Comparison of ENCODE assay signal across 12 mouse cellular contexts in genomic region chr7:126718787-126719337, GRCm38 (mm10). TPM values are rescaled to one million over a fixed set of nuclear protein-coding genes. Genes with fewer than 3 reads are reported as not detected.
DNase-seq lines count a peak whose midpoint lies in the region; TF ChIP-seq lines count a peak whose summit lies in the region.
"Had no signal": no experiment of that assay in that cellular context is flagged by ENCODE, and none has a peak within 500 bp of the region (broad histone marks: within the 10 kb centered on the region; RNA-seq: fewer than 3 reads in every experiment).

No protein-coding gene starts in this region.

- no peaks in the 10 kb centered on the region for H3K36me3 ChIP-seq in liver, adult 2 months (ENCODE audit: control insufficient read depth, insufficient read depth, low read length)
- no peaks in the 10 kb centered on the region for H3K36me3 ChIP-seq in CH12.LX (replicated peaks in 1 of 2; ENCODE audit: control insufficient read depth in 1 of 2, insufficient read depth in 1 of 2, low read length in 1 of 2)
- H3K36me3 ChIP-seq in small intestine, adult 2 months (ENCODE audit: control insufficient read depth, insufficient read depth, low read length), result no peaks in the 10 kb centered on the region
- H3K36me3 ChIP-seq: embryonic facial prominence, embryonic 10.5 days; heart, embryonic 10.5 days; hindbrain, embryonic 15.5 days had no signal

- TF ChIP-seq POLR2A in liver, adult 2 months (IDR thresholded peaks at IDR 0.05; ENCODE audit: extremely low read depth, insufficient read depth, low read length), result no peak
- TF ChIP-seq POLR2A in CH12.LX (IDR thresholded peaks at IDR 0.05; ENCODE audit: low read depth, low read length), result no peak
- no peak for TF ChIP-seq POLR2A in small intestine, adult 2 months (IDR thresholded peaks at IDR 0.05; ENCODE audit: low read depth, low read length)

- no peak for DNase-seq in liver, adult 2 months (ENCODE audit: extremely low read depth, low read depth, low spot score)
- DNase-seq in liver, result no peak
- DNase-seq in CH12.LX (ENCODE audit: extremely low read depth), result no peak
- DNase-seq in R1 (ENCODE audit: low read depth, low spot score), result peak; percentile 80
- no peak for DNase-seq in testis, postnatal 14 days (ENCODE audit: low spot score)
- no peak for DNase-seq in spleen, postnatal 14 days (ENCODE audit: low spot score in 2 of 2)
- DNase-seq: kidney, postnatal 25 days; lung, postnatal 10 days had no signal

- H3K4me3 ChIP-seq in liver, adult 2 months (ENCODE audit: insufficient read depth, low read depth, low read length), result no peak overlapping the region
- no peak overlapping the region for H3K4me3 ChIP-seq in CH12.LX (replicated peaks in 1 of 3; ENCODE audit: low read depth in 2 of 3, low read length in 2 of 3, poor library complexity in 1 of 3)
- no peak overlapping the region for H3K4me3 ChIP-seq in small intestine, adult 2 months (ENCODE audit: low read depth, low read length)
- H3K4me3 ChIP-seq: embryonic facial prominence, embryonic 10.5 days; heart, embryonic 10.5 days; hindbrain, embryonic 15.5 days had no signal

- peak; percentile 41 for TF ChIP-seq CTCF in liver, adult 2 months (IDR thresholded peaks at IDR 0.05; ENCODE audit: low read depth, low read length)
- peak in 1 of 2 experiments; percentile 54; a peak in 2 of 4 replicates for TF ChIP-seq CTCF in CH12.LX (conservative IDR thresholded peaks at IDR 0.05 in 1 of 2, IDR thresholded peaks at IDR 0.05 in 1 of 2; ENCODE audit: low read depth in 2 of 2, low read length in 2 of 2)
- TF ChIP-seq CTCF in small intestine, adult 2 months (IDR thresholded peaks at IDR 0.05; ENCODE audit: extremely low read depth, insufficient read length, insufficient replicate concordance, low read depth, low read length), result peak; percentile 21; the same call in 1 of the 2 replicates

- no peaks in the 10 kb centered on the region for H3K4me1 ChIP-seq in liver, adult 2 months (ENCODE audit: control insufficient read depth, insufficient read depth, low read length)
- peaks cover 0 to 9% of the 10 kb centered on the region in 2 experiments; a peak in 2 of 4 replicates for H3K4me1 ChIP-seq in CH12.LX (ENCODE audit: control insufficient read depth in 1 of 2, insufficient read depth in 2 of 2)
- no peaks in the 10 kb centered on the region for H3K4me1 ChIP-seq in small intestine, adult 2 months (ENCODE audit: control insufficient read depth, insufficient read depth, insufficient read length, low read length)
- H3K4me1 ChIP-seq: embryonic facial prominence, embryonic 10.5 days; heart, embryonic 10.5 days; hindbrain, embryonic 15.5 days had no signal

- H3K9me3 ChIP-seq in CH12.LX (replicated peaks; ENCODE audit: low read length), result peaks cover 5% of the 10 kb centered on the region
- H3K9me3 ChIP-seq: heart, embryonic 10.5 days; hindbrain, embryonic 15.5 days had no signal

- H3K79me2 ChIP-seq in liver, adult 2 months (ENCODE audit: control insufficient read depth, insufficient read depth, low read length), result no peaks in the 10 kb centered on the region
- H3K79me2 ChIP-seq in CH12.LX (replicated peaks; ENCODE audit: control insufficient read depth, extremely low read depth, insufficient read depth, poor library complexity, severe bottlenecking), result no peaks in the 10 kb centered on the region

- no peak overlapping the region for H3K9ac ChIP-seq in liver, adult 2 months (ENCODE audit: low read depth, low read length)
- H3K9ac ChIP-seq in CH12.LX (ENCODE audit: insufficient read depth, low read depth), result no peak overlapping the region
- H3K9ac ChIP-seq: hindbrain, embryonic 15.5 days had no signal

- dilution Hi-C loops in CH12.LX (cut with MboI; ENCODE audit: extremely low pct_ligation_motif_present, extremely low pct_unique_long_range_greater_than_20kb, low sequenced_read_pairs), result no loop called here

- no peak overlapping the region for H3K4me2 ChIP-seq in CH12.LX (ENCODE audit: insufficient read depth, low read depth, poor library complexity, severe bottlenecking)
- H3K4me2 ChIP-seq: hindbrain, embryonic 15.5 days had no signal

- in situ Hi-C loops in CH12.LX (cut with MboI; ENCODE audit: low pct_ligation_motif_present, low pct_unique_long_range_greater_than_20kb, low sequenced_read_pairs), result loop anchor here (5.0 kb wide), 1 partner anchor 1053 kb away; no protein-coding TSS in a partner anchor

- whole genome bisulfite sequencing in liver, adult 2 months, result 93% methylated on average over 5 of the region's 5 CpGs
- 95% methylated on average over 5 of the region's 5 CpGs for WGBS in small intestine, adult 2 months

- peak; percentile 34 for TF ChIP-seq RAD21 in CH12.LX (IDR thresholded peaks at IDR 0.05; ENCODE audit: low read depth, low read length)

- H3K27me3 ChIP-seq in liver, adult 2 months (ENCODE audit: control insufficient read depth, insufficient read depth, low read length), result no peaks in the 10 kb centered on the region
- H3K27me3 ChIP-seq in CH12.LX (replicated peaks), result no peaks in the 10 kb centered on the region
- H3K27me3 ChIP-seq in small intestine, adult 2 months (ENCODE audit: control insufficient read depth, insufficient read depth, low read length), result no peaks in the 10 kb centered on the region
- H3K27me3 ChIP-seq: hindbrain, embryonic 15.5 days had no signal

- no peak for TF ChIP-seq EP300 in CH12.LX (IDR thresholded peaks at IDR 0.05; ENCODE audit: low read length)

- H3K27ac ChIP-seq in liver, adult 2 months (replicated peaks; ENCODE audit: insufficient read depth, low read depth, low read length), result no peak overlapping the region
- H3K27ac ChIP-seq in CH12.LX (ENCODE audit: insufficient read depth, low read depth), result no peak overlapping the region
- H3K27ac ChIP-seq in small intestine, adult 2 months (ENCODE audit: insufficient read depth, low read depth, low read length), result no peak overlapping the region
- H3K27ac ChIP-seq: embryonic facial prominence, embryonic 10.5 days; heart, embryonic 10.5 days; hindbrain, embryonic 15.5 days had no signal

TF ChIP-seq in CH12.LX, 34 proteins besides CTCF, POLR2A, EP300 and RAD21:
- TF ChIP-seq POLR2AphosphoS2 (IDR thresholded peaks at IDR 0.05; ENCODE audit: low read depth, low read length) (no peak), MAFK (IDR thresholded peaks at IDR 0.05; ENCODE audit: insufficient replicate concordance, low read length) (no peak), HCFC1 (IDR thresholded peaks at IDR 0.05; ENCODE audit: low read depth, low read length) (no peak), SMC3 (IDR thresholded peaks at IDR 0.05; ENCODE audit: low read depth, low read length) (peak; percentile 28)

RNA-seq across cellular contexts. Expression of gene Coro1a, which starts 11.3 kb away (rescaled TPM):
- 7.7 and 9.0 TPM in 2 replicates for total RNA-seq in liver, adult 2 months (2014; rRNA removed)
- 10.6 and 22.7 TPM in 2 replicates for polyA plus RNA-seq in liver, adult 2 months (2012; rRNA removed)
- 287 and 312 TPM in 2 replicates for total RNA-seq in CH12.LX (2012; rRNA removed)
- total RNA-seq in CH12.LX (2014; rRNA removed), result 349 and 371 TPM in 2 replicates
- polyA plus RNA-seq in CH12.LX (2012; ENCODE audit: insufficient read length, low read depth), result 203 and 228 TPM in 2 replicates
- 114 and 157 TPM in 2 replicates for polyA plus RNA-seq in small intestine, adult 2 months (2012; rRNA removed)

RNA-seq across cellular contexts. Expression of gene Slx1b, which starts 23.3 kb away (rescaled TPM):
- total RNA-seq in liver, adult 2 months (2014; rRNA removed), result 4.1 and 4.6 TPM in 2 replicates
- polyA plus RNA-seq in liver, adult 2 months (2012; rRNA removed), result 11.3 and 15.4 TPM in 2 replicates
- total RNA-seq in CH12.LX (2012; rRNA removed), result 5.0 and 5.6 TPM in 2 replicates
- total RNA-seq in CH12.LX (2014; rRNA removed), result 4.4 and 4.7 TPM in 2 replicates
- 5.6 and 8.3 TPM in 2 replicates for polyA plus RNA-seq in CH12.LX (2012; ENCODE audit: insufficient read length, low read depth)
- 7.9 and 16.0 TPM in 2 replicates for polyA plus RNA-seq in small intestine, adult 2 months (2012; rRNA removed)

RNA-seq across cellular contexts. Expression of gene Bola2, which starts 23.7 kb away (rescaled TPM):
- 15.6 and 20.5 TPM in 2 replicates for total RNA-seq in liver, adult 2 months (2014; rRNA removed)
- polyA plus RNA-seq in liver, adult 2 months (2012; rRNA removed), result 35.6 and 37.7 TPM in 2 replicates
- total RNA-seq in CH12.LX (2012; rRNA removed) (136 and 155 TPM in 2 replicates), CH12.LX (2014; rRNA removed) (60.4 and 72.8 TPM in 2 replicates)
- 341 and 353 TPM in 2 replicates for polyA plus RNA-seq in CH12.LX (2012; ENCODE audit: insufficient read length, low read depth)
- polyA plus RNA-seq in small intestine, adult 2 months (2012; rRNA removed), result 35.8 and 40.6 TPM in 2 replicates

RNA-seq across cellular contexts. Expression of gene Mapk3, which starts 40.5 kb away (rescaled TPM):
- 10.4 and 14.8 TPM in 2 replicates for total RNA-seq in liver, adult 2 months (2014; rRNA removed)
- 68.7 and 70.7 TPM in 2 replicates for polyA plus RNA-seq in liver, adult 2 months (2012; rRNA removed)
- 13.2 and 25.3 TPM in 2 replicates for total RNA-seq in CH12.LX (2012; rRNA removed)
- 20.3 and 22.4 TPM in 2 replicates for total RNA-seq in CH12.LX (2014; rRNA removed)
- 38.9 and 48.5 TPM in 2 replicates for polyA plus RNA-seq in CH12.LX (2012; ENCODE audit: insufficient read length, low read depth)
- polyA plus RNA-seq in small intestine, adult 2 months (2012; rRNA removed), result 208 and 472 TPM in 2 replicates

RNA-seq across cellular contexts. Expression of gene Sult1a1, which starts 42.6 kb away (rescaled TPM):
- total RNA-seq in liver, adult 2 months (2014; rRNA removed), result 661 and 727 TPM in 2 replicates
- polyA plus RNA-seq in liver, adult 2 months (2012; rRNA removed), result 566 and 586 TPM in 2 replicates
- total RNA-seq in CH12.LX (2012; rRNA removed) (0.17 and 0.34 TPM in 2 replicates), CH12.LX (2014; rRNA removed) (0.80 and 0.87 TPM in 2 replicates)
- 0.87 and 1.4 TPM in 2 replicates for polyA plus RNA-seq in CH12.LX (2012; ENCODE audit: insufficient read length, low read depth)
- 5.0 and 7.4 TPM in 2 replicates for polyA plus RNA-seq in small intestine, adult 2 months (2012; rRNA removed)
